Mouse (Mus musculus) erythroblast, adult 5-6 weeks (primary cell): ENCODE data around the gene Mroh8. TPM values are rescaled to one million over a fixed set of nuclear protein-coding genes. Genes with fewer than 3 reads are reported as not detected.
"Not testable (repeated sequence)": the region's sequence is repeated elsewhere in the genome, so short reads cannot be mapped to it uniquely, and the experiment has no call there.

ENCODE experiments used
- ATAC-seq: replicated peaks from 2 replicates; pipeline ENCODE4 v1.8.0; 2016; ENCODE audit warnings: moderate number of reproducible peaks, mild to moderate bottlenecking, moderate TSS enrichment, inconsistent platforms; ENCODE audit not compliant: poor library complexity, low FRiP score, severe bottlenecking
- total RNA-seq, 2 experiments: library from RNA; stranded (forward) in 1 of 2; stranded (reverse) in 1 of 2; fragments of 150-400 nt in 1 of 2; fragments of 200-764, 138-1000 nt in 1 of 2; gene quantifications; 2 replicates each; pipeline versions ENCODE4 v1.2.3 to v1.2.4; 2015 to 2017; ENCODE audit warnings: low replicate concordance in 2 of 2

The Mroh8 gene
- total RNA-seq, 2 experiments from 2014 or later: not detected

DNA sequence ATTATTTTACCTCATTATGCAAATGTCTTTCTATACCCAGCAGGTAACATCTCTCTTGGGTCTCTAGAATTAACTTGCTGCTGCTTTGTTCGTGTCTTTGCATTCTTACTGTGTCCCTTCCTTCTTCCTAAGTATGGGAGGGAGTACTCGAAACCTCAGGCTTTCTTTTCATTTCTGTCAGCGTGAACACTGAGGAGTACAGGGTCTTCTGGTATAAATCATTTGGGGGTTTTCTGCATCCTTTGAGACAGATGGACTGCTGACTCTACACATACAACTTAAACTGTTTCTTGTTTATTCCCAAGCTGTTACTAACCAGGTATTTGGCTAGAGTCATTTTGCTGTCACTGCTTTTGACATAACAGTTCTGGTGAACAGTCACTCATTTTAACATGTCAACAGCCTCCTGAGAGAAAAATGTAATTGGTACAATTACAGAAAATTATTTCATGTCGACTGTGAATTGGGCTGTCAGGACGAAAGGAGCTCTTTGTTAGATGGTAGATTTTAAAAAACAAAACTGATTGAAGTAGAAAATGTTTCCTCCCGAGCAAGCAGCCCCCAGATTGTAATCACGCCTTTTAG, 16.8 kb upstream of the Mroh8 start:
- no peak for ATAC-seq

DNA sequence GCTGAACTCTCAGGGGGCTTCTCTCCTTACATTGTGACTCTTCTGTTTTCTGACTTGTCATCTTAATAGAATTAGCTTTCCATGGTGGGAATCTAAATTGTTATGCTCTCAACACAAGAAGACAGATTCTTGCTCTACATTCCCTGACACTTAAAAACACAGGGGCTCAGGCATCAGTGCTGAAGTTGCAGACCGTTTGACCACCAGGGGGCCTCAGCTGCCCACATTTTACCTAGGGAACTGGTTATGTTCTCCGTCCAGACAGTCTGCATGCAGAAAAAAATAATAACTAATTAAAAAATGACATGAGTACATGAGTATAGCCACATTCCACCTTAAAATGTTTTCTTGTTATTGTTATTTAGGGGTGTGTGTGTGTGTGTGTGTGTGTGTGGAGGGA, 12.7 kb upstream of the Mroh8 start:
- 0 out of 2 replicates have a peak, but pooled peaks have one; percentile 57 for ATAC-seq

DNA sequence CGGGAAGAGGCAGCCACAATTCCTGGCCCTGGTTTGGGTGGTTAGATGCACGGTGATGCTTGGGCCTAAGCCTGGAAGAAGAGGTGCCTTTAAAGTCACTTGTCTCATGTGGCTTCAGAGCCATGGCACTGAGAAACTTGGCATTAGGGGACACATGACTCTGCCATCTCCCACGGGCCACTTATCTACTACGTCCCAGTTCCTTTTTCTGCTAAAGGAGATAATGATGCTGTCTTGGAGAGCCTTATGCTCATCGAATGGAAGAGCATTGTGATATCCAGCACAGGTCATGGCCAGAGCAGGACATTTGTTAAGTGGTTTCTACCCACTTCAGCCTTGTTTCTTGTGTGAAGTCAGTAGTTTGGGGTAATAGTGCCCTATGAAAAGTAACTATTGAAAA, 9.6 kb upstream of the Mroh8 start:
- peak; percentile 38; the same call in 1 of the 2 replicates for ATAC-seq

DNA sequence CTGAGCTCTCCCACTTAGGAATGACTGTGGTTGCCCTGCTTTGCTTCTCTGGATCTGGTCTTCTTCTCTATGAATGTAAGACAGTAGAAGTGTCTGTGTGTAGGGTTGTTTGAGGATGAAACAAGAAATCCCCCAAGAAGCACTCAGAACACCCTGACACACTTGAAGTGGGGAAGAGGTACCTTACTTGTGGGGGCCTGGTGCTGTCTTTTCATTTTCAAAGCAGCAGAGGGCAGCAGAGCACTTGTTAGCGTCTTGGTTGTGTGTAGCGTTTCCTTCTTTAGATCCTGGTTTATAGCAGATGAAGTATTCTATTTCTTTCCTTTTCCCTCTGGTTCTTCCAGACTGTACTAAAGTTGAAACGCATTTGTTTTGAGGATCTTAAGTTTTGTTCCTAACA, 8.2 kb upstream of the Mroh8 start:
- peak; percentile 76 for ATAC-seq

DNA sequence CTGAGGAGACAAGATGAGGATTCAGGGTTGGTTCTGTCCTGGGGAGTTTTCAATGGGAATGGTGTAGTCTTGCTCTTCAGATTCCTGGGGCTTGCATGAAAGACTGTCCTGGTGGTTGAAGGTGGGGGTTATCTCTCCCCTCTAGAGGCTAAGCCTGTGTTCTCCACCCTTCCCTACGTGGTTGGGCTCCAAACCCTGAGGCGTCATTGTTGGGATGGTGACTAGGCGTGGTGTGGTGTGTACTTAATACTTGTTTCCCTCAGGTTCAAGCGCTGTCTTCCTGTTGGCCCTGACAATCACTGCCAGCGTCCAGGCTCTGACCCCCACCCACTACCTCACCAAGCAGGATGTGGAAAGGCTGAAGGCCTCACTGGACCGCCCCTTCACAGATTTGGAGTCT, 4.0 kb upstream of the Mroh8 start:
- ATAC-seq: no peak

DNA sequence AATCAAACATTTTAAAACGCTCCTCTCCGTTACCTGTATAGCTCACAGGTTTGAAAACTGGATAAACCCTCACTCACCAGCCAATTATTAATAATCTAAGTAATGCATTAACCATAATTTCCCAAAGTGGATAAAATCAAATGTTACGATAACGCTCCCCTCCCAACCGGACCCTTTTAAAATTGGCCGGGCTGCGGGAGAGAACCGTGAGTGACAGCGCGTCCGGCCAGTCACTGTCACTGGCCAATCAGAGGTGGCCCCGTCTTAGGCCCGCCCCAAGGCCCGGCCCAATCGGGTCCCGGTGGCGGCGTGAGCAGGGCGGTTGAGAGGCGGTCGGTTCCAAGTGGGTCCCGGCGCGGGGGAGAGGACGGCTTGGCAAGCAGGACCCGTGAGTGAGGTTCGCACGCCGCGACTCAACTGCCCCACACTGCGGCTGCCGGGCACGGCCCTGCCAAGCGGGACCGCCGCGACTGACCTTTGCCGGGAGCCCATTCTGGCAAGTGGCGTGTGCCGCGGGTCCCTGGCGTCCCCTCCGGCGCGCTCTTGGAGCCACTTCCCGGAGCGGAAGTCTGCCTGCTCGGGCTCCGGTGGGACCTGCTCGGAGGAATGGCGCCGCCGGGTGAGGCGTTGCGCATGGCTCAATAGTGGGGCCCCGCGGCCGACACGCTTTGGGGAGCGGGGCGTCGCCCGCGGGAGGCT, 483 bp downstream of the Mroh8 start, which contains the start of gene Rpn2:
Gene Rpn2 (plus strand): TSS at position 301 of the 699 bp plus-strand sequence.
- peak; percentile 98 for ATAC-seq

DNA sequence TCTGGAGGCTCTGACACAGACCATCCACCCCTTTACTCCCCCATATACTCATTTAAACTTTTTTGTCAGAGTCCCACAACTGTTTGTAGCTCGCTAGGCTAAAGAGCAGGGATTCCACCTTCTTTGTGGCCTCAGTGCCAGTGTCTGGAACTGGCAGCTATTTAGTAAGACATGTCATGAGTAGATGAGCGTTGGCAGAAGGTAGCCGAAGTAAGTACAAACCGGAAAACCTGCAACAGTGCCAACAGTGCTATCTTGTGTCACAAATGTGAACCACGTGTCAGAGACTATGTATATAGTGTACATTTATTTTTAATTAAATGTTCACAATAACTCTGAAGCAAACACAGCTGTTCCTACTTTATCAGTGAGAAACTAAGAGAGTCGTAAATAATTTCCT, 15.5 kb downstream of the Mroh8 start:
- no peak for ATAC-seq

DNA sequence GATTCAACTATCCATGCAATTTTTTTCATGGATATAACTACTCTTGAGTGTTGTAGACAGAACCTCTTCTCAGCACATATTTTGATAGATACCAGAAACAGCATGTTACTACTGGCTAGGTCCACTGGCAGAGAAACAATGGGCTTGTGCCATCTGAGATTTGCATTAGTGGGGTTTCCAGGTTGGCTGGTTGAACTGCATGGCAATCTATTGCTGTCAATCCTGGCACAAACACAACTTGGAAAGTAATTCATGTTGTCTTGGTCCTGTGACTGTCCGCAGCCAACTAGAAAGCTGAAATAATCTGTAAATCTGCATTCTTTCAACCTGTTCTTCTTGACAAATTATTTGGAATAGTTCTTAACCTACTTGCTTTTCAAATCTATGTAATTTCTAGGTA, 16.2 kb downstream of the Mroh8 start:
- ATAC-seq: no peak

DNA sequence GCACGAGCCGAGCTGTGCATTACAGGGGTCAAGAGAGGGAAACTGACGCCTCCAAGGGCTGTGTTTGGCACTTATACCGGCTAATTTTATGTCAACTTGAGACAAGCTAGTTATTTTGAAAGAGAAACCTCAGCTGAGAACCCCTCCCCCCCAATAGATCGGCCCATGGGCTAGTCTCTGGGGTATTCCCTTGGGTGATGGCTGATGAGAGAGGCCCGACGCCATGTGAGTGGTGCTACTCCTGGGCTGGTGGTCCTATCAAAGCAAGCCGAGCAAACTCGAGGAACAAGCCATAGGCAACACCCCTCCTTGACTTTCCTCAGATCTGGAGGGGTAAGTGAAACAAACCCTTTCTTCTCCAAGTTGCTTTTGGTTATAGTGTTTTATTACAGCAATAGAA, 16.8 kb downstream of the Mroh8 start:
- ATAC-seq: no peak

DNA sequence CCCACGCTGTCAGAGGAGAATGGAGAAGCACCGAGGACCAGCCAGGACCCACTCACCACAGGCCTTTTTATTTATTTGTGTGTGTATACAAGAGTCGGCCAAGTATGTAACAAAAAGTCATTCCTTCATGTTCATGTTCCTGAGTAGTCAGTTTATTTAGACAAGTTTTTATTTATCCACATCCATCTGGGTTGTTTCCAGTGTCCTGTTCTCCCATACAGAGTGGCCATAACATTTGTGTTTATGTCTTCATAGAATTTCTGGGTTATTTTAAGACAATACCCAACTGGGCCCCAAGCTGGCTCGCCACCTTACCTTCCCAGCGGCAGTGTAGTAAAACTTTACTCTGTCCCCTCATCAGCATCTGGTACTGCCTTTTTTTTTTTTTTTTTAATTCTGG, 17.4 kb downstream of the Mroh8 start:
- ATAC-seq: no peak

DNA sequence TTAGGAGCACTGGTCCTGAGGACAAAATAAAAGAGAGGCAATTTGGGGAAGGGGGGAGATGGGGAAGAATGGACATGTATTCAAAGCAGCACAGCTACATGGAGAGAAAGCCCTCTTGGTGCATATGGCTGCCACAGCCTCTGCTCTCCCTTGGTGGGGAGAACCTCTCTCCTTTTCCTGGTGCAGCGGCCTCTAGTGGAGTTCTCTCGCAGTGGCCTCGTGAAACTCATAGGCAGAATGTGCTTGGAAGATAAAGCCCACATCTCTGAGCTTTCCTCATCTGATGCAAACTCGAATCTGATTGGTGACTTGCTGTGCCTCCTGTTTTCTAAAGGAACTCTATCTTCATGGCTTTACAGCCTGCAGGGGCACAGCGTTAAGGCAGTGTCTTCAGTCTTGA, 19.6 kb downstream of the Mroh8 start:
- ATAC-seq: peak; percentile 81

DNA sequence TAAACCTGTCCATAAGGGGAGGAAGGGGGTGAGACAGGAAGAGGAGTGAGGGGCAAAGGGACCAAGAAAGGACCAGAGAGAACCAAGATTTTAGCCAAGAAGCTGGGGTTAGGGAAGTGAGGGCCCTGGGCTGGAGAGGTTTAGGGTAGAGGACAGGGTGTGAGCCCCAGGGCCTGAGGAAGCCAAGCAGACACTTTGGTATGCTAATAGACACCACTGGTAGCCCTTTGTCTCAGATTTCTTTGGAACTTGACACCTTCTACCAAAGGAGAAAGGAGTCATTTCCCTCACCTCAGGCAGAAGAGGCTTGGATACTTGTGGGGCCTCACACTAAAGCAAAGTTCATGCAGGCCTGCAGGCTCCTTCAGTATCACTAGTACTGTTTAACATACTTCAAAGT, 31.2 kb downstream of the Mroh8 start:
- ATAC-seq: no peak

DNA sequence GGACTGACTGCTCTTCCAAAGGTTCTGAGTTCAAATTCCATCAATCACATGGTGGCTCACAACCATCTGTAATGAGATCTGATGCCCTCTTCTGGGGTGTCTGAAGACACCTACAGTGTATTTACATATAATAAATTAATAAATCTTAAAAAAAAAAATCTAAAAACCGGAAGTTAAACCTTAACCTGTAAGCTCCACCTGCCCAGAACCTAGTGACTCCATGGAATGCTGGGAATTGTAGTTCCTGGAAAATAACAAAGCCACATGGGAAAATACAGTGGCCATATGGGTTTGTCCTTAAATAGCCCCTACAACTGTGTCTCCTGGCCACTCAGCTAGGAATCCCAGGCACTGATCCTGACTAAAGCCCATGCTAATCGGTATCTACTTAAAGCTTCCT, 33.7 kb downstream of the Mroh8 start:
- no peak for ATAC-seq

DNA sequence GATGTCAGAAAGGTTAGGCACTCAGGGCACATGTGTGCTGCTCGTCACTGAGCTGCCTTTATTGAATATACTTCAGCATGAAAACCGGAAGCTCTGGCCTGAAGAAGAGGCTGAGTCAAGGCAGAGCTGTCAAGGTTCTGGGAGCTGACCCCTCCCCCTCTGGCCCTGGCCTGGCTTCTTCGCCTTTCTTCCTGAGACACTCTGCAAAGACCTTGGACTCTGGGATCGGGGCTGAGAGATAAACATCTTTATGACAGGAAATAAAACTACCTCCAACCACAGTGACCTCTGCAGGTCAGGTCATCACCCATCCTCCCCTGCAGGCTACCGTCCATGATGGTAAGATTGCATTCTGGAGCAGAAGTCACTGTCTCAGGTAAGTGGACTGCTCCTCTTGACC, 34.3 kb downstream of the Mroh8 start:
- no peak for ATAC-seq

DNA sequence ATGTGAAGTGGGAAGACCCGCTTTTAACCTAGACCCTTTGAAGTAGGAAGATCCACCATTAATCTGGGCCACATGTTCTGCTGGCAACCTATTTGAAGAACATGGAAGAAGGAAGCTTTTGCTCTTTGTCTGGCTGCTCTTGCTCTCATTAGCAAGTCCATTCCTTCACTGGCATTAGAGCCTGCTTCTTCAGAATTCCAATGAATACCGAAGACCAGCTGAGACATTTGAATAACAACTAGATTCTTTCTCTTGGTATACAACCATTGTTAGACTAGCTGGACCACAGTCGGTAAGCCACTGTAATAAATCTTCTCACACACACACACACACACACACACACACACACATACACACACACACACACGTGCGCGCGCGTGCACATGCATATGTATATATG, 43.4 kb downstream of the Mroh8 start:
- no peak for ATAC-seq

DNA sequence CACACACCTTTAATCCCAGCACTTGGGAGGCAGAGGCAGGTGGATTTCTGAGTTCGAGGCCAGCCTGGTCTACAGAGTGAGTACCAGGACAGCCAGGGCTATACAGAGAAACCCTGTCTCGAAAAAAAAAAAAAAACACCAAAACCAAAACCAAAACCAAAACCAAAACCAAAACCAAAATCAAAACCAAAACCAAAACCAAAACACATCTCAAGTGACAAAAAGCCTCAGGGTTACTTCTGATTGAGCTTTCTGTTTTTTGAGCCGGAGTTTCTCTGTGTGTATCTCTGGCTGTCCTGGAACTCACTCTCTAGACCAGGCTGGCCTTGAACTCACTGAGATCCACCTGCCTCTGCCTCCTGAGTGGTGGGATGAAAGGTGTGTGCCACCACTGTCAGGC, 57.4 kb downstream of the Mroh8 start:
- ATAC-seq: not testable (repeated sequence)

DNA sequence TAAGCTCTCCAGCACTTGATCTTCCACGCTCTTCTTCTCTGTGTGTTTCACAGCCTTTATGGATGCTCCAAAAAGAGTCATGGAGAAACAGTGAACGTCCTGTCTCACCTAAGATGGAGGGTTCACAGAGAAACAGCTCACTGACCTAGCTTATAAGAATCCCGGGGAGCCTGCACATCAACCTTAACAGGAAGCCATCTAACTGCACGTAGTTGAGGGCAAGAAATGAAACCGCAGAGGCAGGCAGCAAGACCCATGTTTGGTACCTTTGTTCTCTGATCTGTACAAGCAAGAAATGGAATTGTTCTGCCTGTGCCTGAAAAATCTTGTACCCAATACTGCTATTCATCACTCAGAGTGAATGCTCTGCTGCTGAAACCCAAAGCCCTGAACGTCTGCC, 59.2 kb downstream of the Mroh8 start:
- ATAC-seq: no peak

DNA sequence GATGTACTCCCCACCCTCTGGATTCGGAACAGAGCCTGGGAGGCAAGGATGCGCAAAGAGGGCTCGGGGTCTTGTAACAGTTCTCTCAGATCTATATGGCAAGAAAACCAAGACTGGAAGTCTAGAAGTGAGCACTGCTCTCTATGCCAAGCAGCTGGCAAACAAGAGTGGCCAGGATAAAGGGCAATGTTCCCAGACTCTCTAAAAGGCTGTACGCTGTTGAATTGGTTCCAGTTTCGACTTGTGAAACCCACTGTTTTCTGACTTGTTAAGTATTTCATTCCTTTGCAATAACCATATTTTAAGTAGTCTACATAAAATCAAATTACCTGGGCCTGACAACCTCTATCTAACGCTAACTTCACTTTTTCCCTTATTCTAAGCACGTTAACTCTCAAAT, 67.6 kb downstream of the Mroh8 start:
- ATAC-seq: no peak

DNA sequence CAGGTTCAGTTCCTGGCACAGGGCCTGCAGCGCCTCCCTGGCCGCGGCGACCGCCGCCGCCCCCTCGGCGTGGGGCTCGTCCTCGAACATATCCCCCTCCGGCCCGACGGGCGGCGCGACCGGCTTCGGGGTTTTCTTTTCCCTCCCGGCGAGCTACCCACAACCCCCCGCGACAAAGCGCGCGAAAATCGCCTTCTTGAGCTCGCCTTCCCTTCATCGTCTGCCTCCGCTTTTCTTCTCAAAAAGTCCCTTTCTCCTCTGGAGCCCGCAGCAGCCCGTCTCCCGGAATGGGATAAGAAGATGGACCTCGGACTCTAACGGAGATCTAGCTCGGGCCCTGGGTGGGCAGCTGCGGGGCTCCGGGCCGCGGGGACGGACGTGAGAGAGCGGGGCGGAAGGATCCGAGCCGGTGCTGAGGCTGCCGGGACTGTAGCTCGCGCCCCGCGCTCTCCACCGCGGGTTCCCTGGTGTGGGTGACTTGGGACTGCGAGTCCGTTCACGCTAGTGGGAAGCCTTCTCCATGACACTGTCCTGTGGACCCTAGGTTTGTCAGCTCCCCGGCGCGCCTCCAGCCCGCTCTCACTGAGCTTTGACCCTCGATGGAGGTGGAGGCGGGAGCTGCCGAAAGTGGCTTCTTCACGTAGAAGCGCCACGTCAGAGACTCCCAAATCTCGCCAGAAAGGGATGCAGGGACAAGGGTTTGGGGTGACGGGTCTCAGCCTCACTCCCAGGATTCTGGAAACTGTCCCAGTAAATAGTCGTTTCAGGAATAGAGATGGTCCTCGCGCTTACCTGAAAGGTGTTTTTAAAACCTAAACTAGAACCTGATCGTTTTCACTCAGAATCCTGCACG, 74.8 kb downstream of the Mroh8 start, which contains the start of gene Rbl1:
Gene Rbl1 (minus strand): TSS at position 169 of the 853 bp plus-strand sequence.
- peak; percentile 82 for ATAC-seq

DNA sequence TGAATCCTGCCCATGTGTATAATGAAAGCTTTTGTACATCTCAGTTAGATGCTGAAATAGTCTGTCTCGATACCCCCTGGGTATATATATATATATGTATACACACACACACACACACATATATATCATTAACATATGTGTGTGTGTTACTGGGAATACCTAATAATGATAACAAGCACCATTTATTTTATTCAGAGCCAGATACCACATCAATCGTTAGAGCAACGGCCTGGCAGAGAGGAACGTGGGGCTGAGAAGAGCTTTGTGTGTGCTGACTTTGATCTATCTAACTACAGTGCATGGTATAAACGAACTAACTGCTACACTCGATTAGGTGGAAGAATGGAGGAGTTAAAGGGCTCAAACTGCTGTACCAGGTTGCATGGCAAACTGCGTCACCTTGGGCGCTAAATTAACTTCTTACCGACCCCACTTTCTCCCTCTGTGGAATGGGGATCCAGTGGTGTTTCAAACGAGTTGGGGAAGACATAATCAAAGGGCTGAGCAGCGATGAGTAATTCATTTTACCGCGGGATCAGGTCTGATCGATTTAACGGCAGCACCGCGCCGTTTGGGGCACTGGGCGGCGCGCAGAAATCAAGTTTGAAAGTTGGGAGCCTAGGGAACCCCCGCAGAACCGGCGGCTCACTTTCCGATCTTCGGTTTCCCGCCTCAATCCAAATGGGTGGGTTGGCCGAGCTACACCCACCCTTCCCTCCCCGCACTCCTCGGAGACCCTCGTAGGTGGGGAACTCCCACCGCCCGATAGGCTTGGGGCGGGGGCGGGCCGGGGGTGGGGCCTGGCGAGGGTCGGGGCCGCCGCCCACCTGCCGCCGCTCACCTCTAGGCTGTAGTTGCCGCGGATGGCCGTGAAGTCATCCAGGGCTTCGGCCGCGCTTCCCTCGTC, 75.6 kb downstream of the Mroh8 start:
- peak; percentile 58 for ATAC-seq
